Mouse (Mus musculus): Measurements from ENCODE around the gene Tssk3.

The Tssk3 gene

DNA sequence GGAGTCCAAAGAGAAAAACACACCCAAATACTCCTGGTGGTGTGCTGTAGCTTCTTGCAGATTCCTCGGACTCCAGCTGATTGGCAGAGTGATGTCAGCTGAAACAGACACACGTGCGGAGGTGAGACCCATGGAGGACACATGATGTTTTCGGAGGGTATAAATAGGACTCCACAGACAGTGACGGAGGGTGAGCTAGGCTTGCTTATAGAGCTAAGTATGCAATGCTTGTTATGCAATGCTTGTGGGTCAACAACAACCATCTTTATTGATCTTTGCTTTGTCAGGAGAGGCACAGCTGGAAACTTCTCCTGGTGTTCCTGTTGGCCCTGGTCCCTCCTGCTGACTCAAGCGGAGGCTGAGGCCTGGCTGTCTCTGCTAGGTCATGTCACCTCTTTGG is 42.1 kb downstream of the Tssk3 start:
- no peak for DNase-seq

DNA sequence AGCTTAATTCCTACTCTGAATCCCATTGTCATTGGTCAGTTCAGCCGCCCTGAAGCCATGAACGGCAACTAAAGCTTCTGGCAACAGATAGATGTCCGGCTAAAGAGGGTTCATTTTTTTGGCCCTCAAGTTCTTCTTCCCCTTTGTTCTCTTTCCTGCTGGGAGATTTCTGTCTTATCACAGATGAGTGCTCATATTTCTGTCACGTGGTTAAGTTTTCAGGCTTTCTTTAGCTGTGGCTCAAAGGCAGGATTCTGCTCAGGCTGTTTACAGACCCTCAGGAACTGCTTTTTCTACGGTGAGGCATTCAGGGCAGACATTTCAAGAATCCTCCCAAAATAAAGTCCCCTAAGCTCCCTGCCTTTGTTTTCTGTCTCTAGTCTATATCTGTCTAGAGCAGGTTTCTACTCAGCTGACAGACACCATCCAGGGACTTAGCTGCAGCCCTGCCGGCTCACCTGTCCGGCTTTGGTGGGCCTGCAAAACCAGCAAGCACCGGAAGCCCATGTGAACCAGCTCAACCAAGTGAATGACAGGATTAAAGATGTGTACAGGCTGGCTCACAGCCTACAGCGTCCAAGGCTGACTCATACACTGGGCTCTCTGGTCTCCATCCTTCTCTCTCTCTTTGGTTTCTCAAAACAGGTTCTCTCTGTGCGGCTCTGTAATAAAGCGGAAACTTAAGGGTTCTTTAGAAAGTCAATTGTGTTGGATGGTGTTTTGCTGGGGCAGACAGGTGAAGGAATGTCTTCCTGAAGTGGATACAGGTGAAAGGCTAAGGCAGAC is 42.9 kb downstream of the Tssk3 start:
- DNase-seq: no peak

DNA sequence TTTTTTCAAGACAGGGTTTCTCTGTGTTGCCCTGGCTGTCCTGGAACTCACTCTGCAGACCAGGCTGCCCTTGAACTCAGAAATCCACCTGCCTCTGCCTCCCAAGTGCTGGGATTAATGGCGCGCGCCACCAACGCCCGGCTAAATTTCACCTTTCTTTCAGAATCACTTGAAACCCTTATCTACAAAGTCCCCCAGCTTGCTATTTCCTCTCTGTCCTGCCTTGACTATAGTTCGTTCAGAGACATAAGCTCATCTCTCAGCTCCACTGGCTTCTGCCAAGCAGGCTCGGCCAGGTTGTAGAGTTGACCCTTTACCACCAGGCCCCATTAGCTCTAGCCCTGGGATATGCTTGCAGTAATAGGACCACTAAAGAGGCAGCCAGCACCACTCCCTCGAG is 43.5 kb downstream of the Tssk3 start:
- DNase-seq: no peak

DNA sequence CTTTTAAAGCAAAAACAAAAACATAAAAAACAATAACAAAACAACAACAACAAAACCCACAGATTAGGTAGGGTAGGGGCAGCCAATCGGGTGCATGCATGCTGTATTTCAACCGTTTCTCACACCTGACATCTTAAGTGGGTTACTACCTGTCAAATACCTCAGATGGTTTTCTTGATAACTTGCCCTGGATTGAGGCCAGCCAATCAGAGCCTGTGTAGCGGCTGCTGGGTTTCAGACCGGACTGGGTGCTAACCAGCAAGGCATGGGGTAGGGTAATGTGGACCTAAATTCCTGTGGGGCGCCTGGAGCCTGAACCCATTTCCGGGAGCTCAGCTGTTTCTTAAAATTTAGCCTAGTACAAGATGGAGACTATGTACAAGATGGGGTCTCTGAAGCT is 49.7 kb downstream of the Tssk3 start:
- DNase-seq: peak; percentile 24 to 44

DNA sequence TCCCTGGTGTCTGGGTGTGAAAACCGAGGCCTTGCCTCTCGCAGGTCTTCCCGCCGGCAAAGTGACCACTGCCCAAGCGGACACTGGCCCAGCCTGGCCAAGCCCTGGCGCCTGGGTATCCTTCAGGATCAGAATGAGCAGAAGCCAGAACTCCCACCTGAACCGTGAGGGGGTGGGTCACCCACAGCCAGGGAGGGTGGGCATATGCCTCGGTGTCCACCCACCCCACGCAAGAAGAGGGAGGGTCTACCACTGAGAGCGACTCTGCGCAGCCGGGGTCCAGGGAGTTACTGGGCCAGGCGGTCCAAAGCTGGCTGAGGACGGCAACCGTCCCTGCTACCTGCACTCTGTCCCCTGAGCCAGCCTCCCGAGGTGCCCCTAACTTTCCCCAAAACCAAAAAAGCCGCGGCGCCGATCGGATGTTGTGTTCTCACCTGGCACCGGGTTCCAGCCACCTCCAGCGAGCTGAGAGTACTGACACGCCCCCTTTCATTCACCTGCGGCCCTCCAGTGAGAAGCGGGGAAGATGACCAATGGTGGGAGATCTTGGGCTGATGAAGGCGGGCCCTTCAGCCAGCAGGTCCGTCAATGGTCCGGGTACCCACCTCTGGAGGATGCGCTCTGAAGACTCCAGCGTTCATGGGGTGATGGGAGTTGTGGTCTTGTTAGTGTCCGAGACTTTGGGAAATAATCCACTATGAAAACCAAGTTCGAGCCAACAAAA is 50.3 kb downstream of the Tssk3 start, which contains the start of gene Zbtb8b:
Gene Zbtb8b, minus strand, starts transcription at position 514 of the 724 bp plus-strand sequence.
- DNase-seq: peak; percentile 79 to 80
